Mouse (Mus musculus) G1E (cell line): ENCODE results near the gene Fggy. TPM values are rescaled to one million over a fixed set of nuclear protein-coding genes. Genes with fewer than 3 reads are reported as not detected.

Source experiments
- ATAC-seq: 2 replicates; pipeline ENCODE4 v1.8.0; 2016; ENCODE audit warnings: mild to moderate bottlenecking; ENCODE audit not compliant: insufficient number of reproducible peaks, poor library complexity, low FRiP score, severe bottlenecking; ENCODE audit errors: extremely low read depth
- DNase-seq: peaks from one replicate; pipeline ENCODE4 v3.0.0; 2012; ENCODE audit warnings: low spot score
- H3K27me3 ChIP-seq: 2 replicates; pipeline ENCODE4 v1.6.1; 2012; ENCODE audit warnings: mild to moderate bottlenecking, low read length, inconsistent platforms; ENCODE audit not compliant: insufficient read depth
- H3K36me3 ChIP-seq: replicated peaks from 2 replicates; pipeline ENCODE3; 2012; ENCODE audit warnings: mild to moderate bottlenecking, inconsistent platforms
- H3K4me1 ChIP-seq: 2 replicates; pipeline ENCODE4 v1.6.1; 2012; ENCODE audit warnings: low read depth, low read length, inconsistent platforms, mixed read lengths; ENCODE audit not compliant: insufficient read depth
- H3K4me3 ChIP-seq: 2 replicates; pipeline ENCODE4 v1.5.1; 2012; ENCODE audit warnings: low read depth, mild to moderate bottlenecking, inconsistent platforms, low read length, moderate library complexity, mixed read lengths
- H3K9me3 ChIP-seq: replicated peaks from 2 replicates; pipeline ENCODE4 v1.6.1; 2012; ENCODE audit warnings: inconsistent platforms
- CTCF ChIP-seq: IDR thresholded peaks from 2 replicates; pipeline ENCODE4 v1.5.1; 2012; ENCODE audit warnings: low read depth, low read length, inconsistent platforms, mixed read lengths
- GATA1 ChIP-seq: IDR thresholded peaks from 2 replicates; pipeline ENCODE4 v1.6.1; 2012; ENCODE audit warnings: borderline replicate concordance, low read length, inconsistent platforms, mixed read lengths
- GATA2 ChIP-seq: IDR thresholded peaks from 2 replicates; pipeline ENCODE4 v1.6.1; 2012; ENCODE audit warnings: low read depth, low read length, inconsistent platforms, borderline replicate concordance
- POLR2AphosphoS5 ChIP-seq: IDR thresholded peaks from 2 replicates; pipeline ENCODE4 v1.6.1; 2012; ENCODE audit warnings: low read depth, low read length, inconsistent platforms; ENCODE audit not compliant: insufficient replicate concordance
- TAL1 ChIP-seq: conservative IDR thresholded peaks from 2 replicates; pipeline ENCODE4 v1.6.1; 2012; ENCODE audit warnings: low read depth, low read length, inconsistent platforms, mixed read lengths
- polyA plus RNA-seq: library from polyadenylated mRNA; stranded (reverse); fragments of >175 nt; gene quantifications from 2 replicates; pipeline ENCODE4 v1.2.3, GENCODE M21; 2012
- total RNA-seq, 2 experiments: library from RNA; stranded (forward) in 1 of 2; stranded (reverse) in 1 of 2; fragments of 200-1000 nt in 1 of 2; fragments of >200 nt in 1 of 2; fragmentation: Nextera tagmentation in 1 of 2; gene quantifications; 2 replicates each; pipeline ENCODE4 v1.2.3; 2014 to 2017

Fggy gene
- total and polyA plus RNA-seq, 3 experiments, result not detected

GRCm38 (mm10) chr4:95828164-95828563, 270.9 kb downstream of the Fggy start:
- DNase-seq (no peak), ATAC-seq (no peak)
- H3K36me3 ChIP-seq, result no peaks in the 10 kb centered on the region
- TF ChIP-seq TAL1 (no peak), GATA1 (no peak), POLR2AphosphoS5 (no peak), CTCF (no peak)
- no peaks in the 10 kb centered on the region for H3K4me1 ChIP-seq
- H3K27me3 ChIP-seq, result no peaks in the 10 kb centered on the region
- no peak overlapping the region for H3K4me3 ChIP-seq
- H3K9me3 ChIP-seq, result no peaks in the 10 kb centered on the region

DNA sequence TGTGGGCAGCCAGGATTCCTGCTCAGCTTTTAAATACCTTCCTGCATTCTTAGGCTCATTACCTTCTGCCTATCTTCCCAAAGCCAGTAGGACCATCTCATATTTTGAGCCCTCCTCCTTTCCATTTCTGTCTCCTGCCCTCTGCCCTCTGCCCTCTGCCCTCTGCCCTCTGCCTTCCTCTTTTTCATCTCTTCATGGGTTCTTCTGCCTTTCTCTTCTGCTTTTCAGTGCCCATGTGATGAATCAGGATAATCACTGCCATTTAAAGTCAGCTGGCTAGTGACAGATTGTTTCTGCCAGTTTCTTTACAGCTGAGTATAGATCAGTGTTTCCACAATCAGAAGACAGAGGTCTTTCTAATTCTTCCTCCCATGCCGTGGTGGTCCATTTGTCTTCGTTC, 273.0 kb downstream of the Fggy start:
- H3K36me3 ChIP-seq, result no peaks in the 10 kb centered on the region
- H3K9me3 ChIP-seq, result no peaks in the 10 kb centered on the region
- ATAC-seq (no peak), DNase-seq (no peak)
- no peaks in the 10 kb centered on the region for H3K4me1 ChIP-seq
- no peak overlapping the region for H3K4me3 ChIP-seq
- H3K27me3 ChIP-seq, result no peaks in the 10 kb centered on the region
- TF ChIP-seq TAL1, result no peak
- TF ChIP-seq GATA2, result no peak
- no peak for TF ChIP-seq GATA1
- TF ChIP-seq POLR2AphosphoS5, result no peak
- no peak for TF ChIP-seq CTCF

GRCm38 (mm10) chr4:95839860-95840259, 282.6 kb downstream of the Fggy start:
- H3K9me3 ChIP-seq, result no peaks in the 10 kb centered on the region
- DNase-seq, result no peak
- no peaks in the 10 kb centered on the region for H3K36me3 ChIP-seq
- H3K27me3 ChIP-seq, result no peaks in the 10 kb centered on the region
- ATAC-seq, result no peak
- TF ChIP-seq POLR2AphosphoS5, result no peak
- H3K4me1 ChIP-seq, result no peaks in the 10 kb centered on the region
- no peak overlapping the region for H3K4me3 ChIP-seq

DNA sequence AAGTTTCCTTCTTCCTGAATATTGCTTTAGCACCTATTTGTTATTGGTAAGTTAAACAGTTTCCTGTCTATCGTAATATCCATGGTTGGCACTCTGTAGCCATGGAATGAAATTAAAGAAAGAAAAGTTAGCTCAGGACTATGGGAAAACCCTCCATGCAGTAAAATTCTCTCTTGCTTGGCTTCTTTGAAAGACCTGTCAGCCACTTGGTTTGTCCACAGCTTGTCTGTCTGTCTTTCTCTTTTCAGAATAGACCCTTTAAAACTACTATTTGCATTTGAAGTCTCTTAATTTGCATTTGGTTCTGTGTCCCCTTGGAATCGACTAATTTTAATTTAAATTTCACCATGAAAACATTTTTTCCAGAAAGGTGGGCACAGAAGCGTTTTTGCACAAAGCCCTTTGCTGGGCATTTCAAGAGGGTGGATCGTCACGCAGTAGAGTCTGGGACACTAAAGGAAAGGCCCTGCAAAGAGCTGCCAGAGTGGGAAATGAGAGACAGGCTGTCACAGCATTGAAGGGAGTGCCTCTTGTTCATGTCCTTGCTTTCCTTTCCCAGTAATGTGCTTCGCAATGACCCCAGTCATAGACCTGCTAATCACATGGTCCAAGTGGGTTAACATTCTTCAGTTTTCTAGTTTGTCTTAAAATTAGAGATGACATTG, 283.2 kb downstream of the Fggy start:
- TF ChIP-seq POLR2AphosphoS5 (no peak), GATA2 (no peak), CTCF (no peak), GATA1 (no peak), TAL1 (no peak)
- Histone ChIP-seq H3K36me3 (no peaks in the 10 kb centered on the region), H3K27me3 (no peaks in the 10 kb centered on the region), H3K4me1 (no peaks in the 10 kb centered on the region), H3K9me3 (no peaks in the 10 kb centered on the region; the same call in 1 of the 2 replicates), H3K4me3 (no peak overlapping the region)
- DNase-seq (no peak), ATAC-seq (no peak)

GRCm38 (mm10) chr4:95845981-95846617, 288.8 kb downstream of the Fggy start:
- Histone ChIP-seq H3K27me3 (no peaks in the 10 kb centered on the region), H3K36me3 (no peaks in the 10 kb centered on the region), H3K4me3 (no peak overlapping the region), H3K9me3 (peaks cover 3% of the 10 kb centered on the region; the same call in 1 of the 2 replicates), H3K4me1 (no peaks in the 10 kb centered on the region)
- DNase-seq (no peak), ATAC-seq (no peak)
- TF ChIP-seq GATA1 (no peak), TAL1 (no peak), CTCF (no peak), POLR2AphosphoS5 (no peak), GATA2 (no peak)

DNA sequence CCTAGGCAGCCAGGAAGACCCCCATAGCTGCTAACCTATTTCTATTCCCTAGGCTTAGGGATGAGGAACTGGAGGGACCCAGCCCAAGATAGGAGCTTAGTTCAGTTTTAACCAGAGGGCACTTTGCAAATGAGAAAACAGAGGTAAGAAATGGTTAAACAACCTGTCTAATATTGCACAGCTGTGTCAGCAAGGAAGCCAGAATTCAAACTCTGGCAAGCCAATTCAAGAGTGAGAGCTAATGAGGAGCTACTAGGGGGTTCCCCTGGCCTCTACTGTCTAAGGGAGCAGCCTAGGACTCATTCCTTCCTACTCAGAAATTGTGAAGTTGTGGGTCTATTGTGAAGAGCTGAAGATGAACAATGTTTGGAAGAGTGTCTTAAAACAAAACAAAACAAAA, 289.9 kb downstream of the Fggy start:
- ATAC-seq (no peak), DNase-seq (no peak)
- Histone ChIP-seq H3K9me3 (peaks cover 3% of the 10 kb centered on the region; the same call in 1 of the 2 replicates), H3K27me3 (no peaks in the 10 kb centered on the region), H3K4me1 (no peaks in the 10 kb centered on the region), H3K4me3 (no peak overlapping the region), H3K36me3 (no peaks in the 10 kb centered on the region)
- TF ChIP-seq CTCF (no peak), TAL1 (no peak), GATA2 (no peak)
